Mouse (Mus musculus) adrenal gland, postnatal 14 days (tissue): ENCODE results near the gene Aff1. TPM values are rescaled to one million over a fixed set of nuclear protein-coding genes. Genes with fewer than 3 reads are reported as not detected.
A peak's percentile ranks its signal among the peaks of the same experiment; 100 is the strongest.

Experiments
- DNase-seq: peaks from one replicate; pipeline ENCODE4 v3.0.0; 2021; ENCODE audit warnings: mixed read lengths
- long read RNA-seq, 2 experiments: library from polyadenylated mRNA; stranded (forward); transcript quantifications; one replicate each; pipeline ENCODE4 v2.0.0; 2021
- total RNA-seq: library from RNA; stranded (reverse); gene quantifications from 2 replicates; pipeline ENCODE4 v1.2.3, GENCODE M21; 2021

Aff1 gene
- 37.3 and 43.2 TPM in 2 replicates for total RNA-seq
- long read RNA-seq, experiment 1, partial matches to known transcripts, result 1 of 6 reads
- long read RNA-seq, experiment 1, other reads (novel, unspliced or antisense), result 5 of 6 reads
- long read RNA-seq, experiment 2, partial matches to known transcripts, result 1 of 3 reads
- long read RNA-seq, experiment 2, other reads (novel, unspliced or antisense), result 2 of 3 reads

GRCm38 (mm10) chr5:103691624-103692530, at the start of gene Aff1:
TSS of gene Aff1 (plus strand) at chr5:103692374.
- DNase-seq, result peak; percentile 98

DNA sequence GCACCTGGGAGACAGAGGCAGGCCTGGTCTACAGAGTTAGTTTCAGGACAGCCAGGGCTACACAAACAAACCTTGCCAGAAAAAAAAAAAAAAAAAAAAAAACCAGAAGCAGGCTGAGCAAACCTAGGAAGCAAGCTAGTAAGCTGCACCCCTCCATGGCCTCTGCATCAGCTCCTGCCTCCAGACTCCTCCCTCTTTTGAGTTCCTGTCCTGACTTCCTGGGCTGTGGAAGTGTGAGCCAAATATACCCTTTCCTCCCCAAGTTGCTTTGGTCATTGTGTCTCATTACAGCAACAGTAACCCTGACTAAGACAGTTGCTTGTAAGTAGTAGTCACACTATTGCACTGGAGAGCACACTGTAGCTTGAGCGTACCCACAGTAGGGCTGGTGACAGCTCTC, 48.0 kb upstream of the Aff1 start:
- DNase-seq, result no peak

DNA sequence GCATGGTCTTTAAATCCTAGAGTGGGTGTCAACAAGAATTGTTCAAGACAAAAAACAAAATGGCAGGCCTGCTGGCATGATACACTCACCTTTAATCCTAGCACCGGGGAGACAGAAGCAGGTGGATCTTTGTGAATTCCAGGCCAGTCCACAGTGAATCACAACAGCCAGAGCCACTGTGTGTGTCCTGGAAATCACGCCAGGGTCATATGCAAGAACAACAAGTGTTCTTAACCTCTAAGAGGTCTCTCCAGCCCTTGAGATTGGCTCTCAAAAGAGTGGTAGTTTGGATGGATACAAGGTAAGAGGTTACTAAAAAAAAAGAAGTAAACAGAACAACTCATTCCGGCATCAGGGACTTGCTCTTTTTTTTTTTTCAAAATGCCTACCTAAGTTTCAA, 44.9 kb upstream of the Aff1 start:
- no peak for DNase-seq

DNA sequence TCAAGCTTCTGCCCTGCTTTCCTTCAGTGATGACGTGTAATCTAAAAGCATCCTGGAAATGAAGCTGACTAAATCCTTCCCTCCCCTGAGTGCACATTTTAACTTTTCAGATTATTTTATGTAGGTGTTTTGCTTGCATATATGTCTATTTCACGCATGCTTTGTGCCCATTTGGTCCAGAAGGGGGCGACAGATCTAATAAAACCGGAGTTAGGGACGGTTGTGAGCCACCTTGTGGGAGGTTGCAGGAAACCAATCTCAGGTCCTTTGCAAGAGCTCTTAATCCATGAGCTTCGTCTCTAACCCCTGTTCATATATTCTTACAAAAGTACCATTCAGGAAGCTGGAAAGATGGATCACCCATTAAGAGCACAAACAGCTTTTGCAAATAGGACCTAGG, 37.9 kb upstream of the Aff1 start:
- DNase-seq, result peak; percentile 56

DNA sequence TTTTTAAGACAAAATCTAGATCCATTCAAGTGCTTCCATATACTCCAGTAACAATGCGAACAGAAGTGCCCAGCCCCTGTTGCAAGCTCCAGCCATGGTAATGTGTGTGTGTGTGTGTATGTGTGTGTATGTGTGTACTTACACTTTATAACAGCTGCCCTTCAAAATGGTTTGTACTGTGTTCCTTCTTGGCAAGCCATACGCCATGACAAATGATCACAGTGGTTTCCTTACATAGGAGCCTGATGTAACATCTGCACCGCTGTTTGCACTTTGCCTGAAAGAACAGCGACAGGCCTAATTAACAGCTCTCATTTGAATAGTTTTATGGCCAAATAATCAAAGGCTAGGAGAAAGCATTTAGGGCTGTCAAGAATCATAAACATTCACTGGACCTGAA, 37.4 kb upstream of the Aff1 start:
- DNase-seq, result no peak

DNA sequence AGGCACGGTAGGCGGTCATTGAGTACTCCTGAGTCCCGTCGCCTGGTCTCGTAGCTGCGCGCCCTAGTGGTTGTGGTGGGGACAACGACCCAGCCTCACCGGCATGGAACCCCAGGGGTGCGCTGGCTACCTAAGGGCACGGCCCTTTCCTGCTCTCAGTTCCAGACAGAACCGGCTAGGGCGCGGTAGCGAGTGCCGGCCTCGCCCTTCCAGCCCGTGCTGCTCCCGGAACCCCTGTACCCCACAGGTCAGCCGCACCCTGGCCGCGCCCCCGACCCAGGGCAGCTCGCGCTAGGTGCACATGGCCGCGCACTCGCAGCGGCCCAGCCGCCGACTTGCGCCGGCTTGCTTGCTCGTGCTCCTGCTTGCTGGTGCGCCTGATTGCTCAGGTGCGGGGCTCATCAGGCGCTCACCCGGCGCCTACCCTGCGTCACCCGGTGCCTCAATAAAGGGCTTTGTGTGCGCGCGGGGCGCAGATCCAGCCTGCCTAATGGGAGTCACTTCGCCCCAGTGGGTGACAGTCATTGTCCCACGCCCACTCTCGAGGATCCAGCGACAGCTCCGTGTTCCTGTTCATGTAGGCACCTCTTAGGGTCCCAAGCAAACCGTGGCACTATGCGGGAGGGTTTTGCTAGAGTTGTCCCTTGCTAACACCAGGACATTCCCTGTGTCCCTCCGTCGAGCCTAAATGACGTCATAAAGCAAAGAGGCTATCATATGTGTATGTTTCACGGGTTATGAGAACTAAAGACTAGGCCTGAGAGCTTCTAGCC, 36.6 kb upstream of the Aff1 start, which contains the start of gene 1700016H13Rik:
1700016H13Rik (minus strand) TSS at position 665 of the 773 bp plus-strand sequence.
- DNase-seq, result peak; percentile 90

DNA sequence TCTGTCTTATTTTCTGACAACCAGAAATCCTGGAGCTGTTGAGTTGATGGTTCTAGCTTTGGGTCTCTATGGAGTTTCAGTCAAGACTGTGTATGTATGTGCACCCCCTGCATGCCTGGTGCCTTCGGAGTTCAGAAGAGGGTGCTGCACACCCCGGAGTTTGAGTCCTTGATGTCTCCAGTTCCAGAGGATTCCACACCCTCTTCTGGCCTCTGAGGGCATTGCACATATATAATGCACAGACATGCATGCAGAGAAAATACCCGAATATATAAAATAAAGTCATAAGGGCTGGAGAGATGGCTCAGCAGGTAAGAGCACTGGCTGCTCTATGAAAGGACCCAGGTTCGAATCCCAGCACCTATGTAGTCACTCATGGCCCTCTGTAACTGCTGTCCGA, 33.3 kb upstream of the Aff1 start:
- no peak for DNase-seq

GRCm38 (mm10) chr5:103659571-103659970, 32.6 kb upstream of the Aff1 start:
- peak; percentile 32 for DNase-seq

DNA sequence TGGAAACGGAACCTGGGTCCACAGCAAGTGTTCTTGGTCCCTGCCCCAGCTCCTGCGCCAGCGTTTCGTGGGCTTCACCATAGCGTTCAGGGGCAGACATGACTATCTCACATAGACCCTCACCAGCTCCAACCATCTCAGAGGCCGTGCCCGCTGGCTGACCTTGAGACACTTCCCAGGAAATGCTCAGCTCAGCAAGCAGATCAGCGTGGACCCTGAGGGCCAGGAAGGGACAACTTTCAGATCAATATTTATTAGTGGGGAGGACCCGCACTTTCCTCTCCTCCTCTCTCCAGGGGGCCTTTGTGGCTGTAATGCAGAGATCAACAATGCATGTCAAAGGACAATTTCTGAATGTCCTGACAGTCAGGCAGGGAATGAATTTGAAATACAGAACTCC, 27.2 kb upstream of the Aff1 start:
- DNase-seq, result no peak

- no peak for DNase-seq
These were observed 26.3 kb upstream of the Aff1 start for GRCm38 (mm10) chr5:103665876-103666275.

DNA sequence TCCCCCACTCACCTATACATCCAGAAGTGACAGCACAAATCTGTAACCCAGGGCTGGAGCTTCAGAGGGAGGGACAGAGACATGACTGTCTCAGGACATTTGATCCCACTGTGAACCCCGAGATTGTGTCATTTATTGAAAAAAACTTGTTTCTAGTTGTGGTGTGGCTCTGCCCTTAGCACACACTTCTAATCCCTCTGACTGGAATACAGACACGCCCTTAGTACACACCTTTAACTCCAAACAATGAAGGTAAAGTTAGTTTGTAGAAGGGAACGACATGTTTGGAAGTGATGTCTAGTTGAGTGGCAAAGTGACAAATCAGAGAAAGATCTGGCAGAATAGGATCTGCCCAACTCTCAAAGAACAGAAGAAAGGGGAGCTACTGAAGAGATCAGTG, 20.3 kb upstream of the Aff1 start:
- no peak for DNase-seq

- DNase-seq, result peak; percentile 31
These were observed 18.6 kb upstream of the Aff1 start for GRCm38 (mm10) chr5:103673611-103674010.

GRCm38 (mm10) chr5:103674482-103674881, 17.7 kb upstream of the Aff1 start:
- DNase-seq, result no peak

DNA sequence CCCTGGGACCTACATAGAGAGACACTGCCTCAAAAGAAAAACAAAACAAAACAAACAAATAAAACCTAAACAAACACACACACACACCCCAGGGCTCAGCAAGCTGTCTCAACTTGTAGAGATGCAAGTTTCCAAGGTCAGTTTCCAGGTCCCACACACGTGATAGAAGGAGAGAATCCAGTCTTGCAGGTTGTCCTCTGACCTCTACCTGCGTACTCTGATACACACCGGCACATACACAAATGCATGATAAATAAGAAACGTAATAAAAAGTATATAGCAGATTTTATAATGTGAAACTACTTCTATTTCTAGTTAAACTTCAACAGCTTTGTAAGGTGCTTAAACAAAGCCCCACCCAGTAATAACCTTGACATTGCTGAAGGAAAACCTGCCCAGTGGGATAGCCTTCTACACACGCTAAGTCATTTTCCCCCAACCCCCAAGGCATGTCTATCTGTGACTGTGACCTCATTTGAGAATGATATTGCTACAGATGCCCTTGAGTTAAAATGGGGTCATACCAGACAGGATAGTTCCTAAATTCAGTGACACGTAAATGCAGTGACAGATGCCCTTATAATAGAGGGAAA, 15.8 kb upstream of the Aff1 start:
- no peak for DNase-seq

GRCm38 (mm10) chr5:103677894-103678293, 14.3 kb upstream of the Aff1 start:
- DNase-seq, result no peak

GRCm38 (mm10) chr5:103678974-103679373, 13.2 kb upstream of the Aff1 start:
- no peak for DNase-seq

GRCm38 (mm10) chr5:103680381-103680780, 11.8 kb upstream of the Aff1 start:
- DNase-seq, result peak; percentile 86

DNA sequence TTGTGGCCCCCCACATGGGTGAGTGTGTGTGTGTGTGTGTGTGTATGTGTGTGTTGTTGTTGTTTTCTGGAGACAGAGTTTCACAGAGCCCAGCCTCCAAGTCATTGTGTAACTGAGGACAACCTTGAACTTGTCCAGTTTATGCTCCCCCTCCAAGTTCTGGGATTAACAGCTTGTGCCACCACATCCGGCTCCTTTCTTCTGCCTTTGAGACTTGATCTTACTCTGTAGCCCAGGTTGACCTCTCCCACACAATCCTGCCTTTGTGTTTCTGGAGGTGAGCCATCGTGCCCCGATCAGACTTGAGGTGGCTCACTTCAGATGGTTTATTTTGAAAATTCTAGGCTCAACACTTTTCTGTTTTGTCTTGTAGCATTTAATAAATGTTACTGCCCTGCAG, 10.3 kb upstream of the Aff1 start:
- DNase-seq, result peak; percentile 16

GRCm38 (mm10) chr5:103689645-103690044, 2.5 kb upstream of the Aff1 start:
- DNase-seq, result no peak

- DNase-seq, result peak; percentile 21
These were observed 2.0 kb upstream of the Aff1 start for GRCm38 (mm10) chr5:103690190-103690589.

GRCm38 (mm10) chr5:103691171-103691570, 1.0 kb upstream of the Aff1 start:
- no peak for DNase-seq

GRCm38 (mm10) chr5:103692531-103693040, 412 bp downstream of the Aff1 start:
- peak; percentile 54 for DNase-seq
